8 mouse cellular contexts compared by ENCODE assay signal in genomic region chr2:29124936-29125701, GRCm38 (mm10). TPM values are rescaled to one million over a fixed set of nuclear protein-coding genes. Genes with fewer than 3 reads are reported as not detected.
DNase-seq lines count a peak whose midpoint lies in the region; ATAC-seq and TF ChIP-seq lines count a peak whose summit lies in the region.

No protein-coding gene starts in this region.

- ATAC-seq in kidney, embryonic 14.5 days (ENCODE audit: low FRiP score, low TSS enrichment) = peak; percentile 99
- ATAC-seq in limb, embryonic 15.5 days (ENCODE audit: insufficient number of reproducible peaks, low FRiP score, low TSS enrichment, low read depth) = peak; percentile 99

- DNase-seq in A20 (ENCODE audit: low read depth, low spot score) = peak; percentile 100
- peak; percentile 99 for DNase-seq in heart, adult 9 months (ENCODE audit: low spot score in 2 of 2)
- peak; percentile 98 to 99 for DNase-seq in monocyte, adult 2 months (ENCODE audit: low read depth in 1 of 2, low spot score in 2 of 2)
- peak; percentile 100 for DNase-seq in spleen, postnatal 36 days (ENCODE audit: low spot score in 2 of 2)

- peak overlapping the region; percentile 65 for H3K4me2 ChIP-seq in kidney, embryonic 14.5 days (replicated peaks; ENCODE audit: low read depth, low read length)
- peak overlapping the region; percentile 66 for H3K4me2 ChIP-seq in limb, embryonic 15.5 days

- under 1% methylated on average over 78 of the region's 81 CpGs for WGBS in kidney, embryonic 14.5 days
- under 1% methylated on average over 78 of the region's 81 CpGs for WGBS in limb, embryonic 15.5 days

- peak overlapping the region; percentile 84 for H3K4me3 ChIP-seq in bone marrow macrophage, adult 2 months (ENCODE audit: insufficient read depth, low read length)
- peak overlapping the region; percentile 68 for H3K4me3 ChIP-seq in embryonic fibroblast, embryonic 13.5 days (ENCODE audit: insufficient read depth, low read length)
- H3K4me3 ChIP-seq in kidney, embryonic 14.5 days (ENCODE audit: low read length) = peak overlapping the region; percentile 77
- peak overlapping the region; percentile 78 for H3K4me3 ChIP-seq in limb, embryonic 15.5 days

- H3K27ac ChIP-seq in bone marrow macrophage, adult 2 months (ENCODE audit: insufficient read depth, low read depth, low read length) = peak overlapping the region; percentile 71
- H3K27ac ChIP-seq in embryonic fibroblast, embryonic 13.5 days (ENCODE audit: insufficient read depth, low read length) = peak overlapping the region; percentile 74
- peak overlapping the region; percentile 91 for H3K27ac ChIP-seq in kidney, embryonic 14.5 days (ENCODE audit: low read depth, low read length)
- H3K27ac ChIP-seq in limb, embryonic 15.5 days = peak overlapping the region; percentile 95

- peaks cover 20% of the 10 kb centered on the region for H3K4me1 ChIP-seq in bone marrow macrophage, adult 2 months (ENCODE audit: control insufficient read depth, insufficient read depth, low read length)
- 0 out of 2 replicates have a peak, but pooled peaks cover 7% of the 10 kb centered on the region for H3K4me1 ChIP-seq in embryonic fibroblast, embryonic 13.5 days (ENCODE audit: control insufficient read depth, insufficient read depth, low read length)
- no peaks in the 10 kb centered on the region for H3K4me1 ChIP-seq in kidney, embryonic 14.5 days (ENCODE audit: control insufficient read depth, insufficient read depth, low read length)
- H3K4me1 ChIP-seq in limb, embryonic 15.5 days = peaks cover 8% of the 10 kb centered on the region

- H3K9me3 ChIP-seq in kidney, embryonic 14.5 days (ENCODE audit: control insufficient read depth, low read length) = no peaks in the 10 kb centered on the region
- no peaks in the 10 kb centered on the region for H3K9me3 ChIP-seq in limb, embryonic 15.5 days

- H3K36me3 ChIP-seq in kidney, embryonic 14.5 days (ENCODE audit: control insufficient read depth, insufficient read depth, low read length) = peaks cover 16% of the 10 kb centered on the region
- peaks cover 28% of the 10 kb centered on the region for H3K36me3 ChIP-seq in limb, embryonic 15.5 days

- TF ChIP-seq CTCF in bone marrow macrophage, adult 2 months (IDR thresholded peaks at IDR 0.05; ENCODE audit: low read depth, low read length) = no peak
- no peak for TF ChIP-seq CTCF in embryonic fibroblast, embryonic 13.5 days (IDR thresholded peaks at IDR 0.05; ENCODE audit: borderline replicate concordance, insufficient read depth, low read length)

- H3K9ac ChIP-seq in kidney, embryonic 14.5 days (ENCODE audit: low read depth, low read length) = peak overlapping the region; percentile 84
- peak overlapping the region; percentile 82 for H3K9ac ChIP-seq in limb, embryonic 15.5 days

- no peaks in the 10 kb centered on the region for H3K27me3 ChIP-seq in kidney, embryonic 14.5 days (ENCODE audit: control insufficient read depth, insufficient read depth, low read length)
- H3K27me3 ChIP-seq in limb, embryonic 15.5 days = no peaks in the 10 kb centered on the region

- no peak for TF ChIP-seq POLR2A in bone marrow macrophage, adult 2 months (IDR thresholded peaks at IDR 0.05; ENCODE audit: borderline replicate concordance, low read depth, low read length)
- TF ChIP-seq POLR2A in embryonic fibroblast, embryonic 13.5 days (IDR thresholded peaks at IDR 0.05; ENCODE audit: low read depth, low read length) = peak; percentile 72

RNA-seq across cellular contexts. Expression of gene Setx, which starts 1.1 kb away (rescaled TPM):
- polyA plus RNA-seq in bone marrow macrophage, adult 2 months (2012; ENCODE audit: insufficient read depth, insufficient read length, missing spikeins) = 20.0 and 30.6 TPM in 2 replicates
- 41.0 and 49.3 TPM in 2 replicates for polyA plus RNA-seq in embryonic fibroblast, embryonic 13.5 days (2011; ENCODE audit: insufficient read length, low read depth, missing spikeins)
- polyA plus RNA-seq in kidney, embryonic 14.5 days (2014; fragmentation: Nextera tagmentation; extraction: Ambion mirVana) = 10.6 and 18.5 TPM in 2 replicates
- polyA plus RNA-seq in limb, embryonic 15.5 days (2015; fragmentation: Nextera tagmentation; extraction: Ambion mirVana) = 8.0 and 8.7 TPM in 2 replicates

Comparison
In these comparisons a context has a peak if more than half of its experiments do, and no peak if none do; other contexts are left out.
1. Peak in every context shown above with its lines: DNase-seq, ATAC-seq, H3K4me3 ChIP-seq and H3K27ac ChIP-seq.